Mouse (Mus musculus) limb, embryonic 10.5 days (tissue): ENCODE results near the gene Stum. TPM values are rescaled to one million over a fixed set of nuclear protein-coding genes. Genes with fewer than 3 reads are reported as not detected.

Source experiments
- DNase-seq: peaks from one replicate; pipeline ENCODE4 v3.0.0-alpha.2; 2017; ENCODE audit warnings: low spot score
- H3K27ac ChIP-seq: fragments of 300-500 bp; sonication (generic); 2 replicates; pipeline ENCODE4 v1.5.1; 2016; ENCODE audit warnings: mild to moderate bottlenecking
- H3K27me3 ChIP-seq: fragments of 300-500 bp; sonication (generic); 2 replicates; pipeline ENCODE4 v1.6.1; 2016; ENCODE audit warnings: low read depth, mild to moderate bottlenecking; ENCODE audit not compliant: poor library complexity, severe bottlenecking
- H3K36me3 ChIP-seq: fragments of 300-500 bp; sonication (generic); 2 replicates; pipeline ENCODE4 v1.6.1; 2016; ENCODE audit warnings: mild to moderate bottlenecking, moderate library complexity
- H3K4me1 ChIP-seq: fragments of 300-500 bp; sonication (generic); 2 replicates; pipeline ENCODE4 v1.6.1; 2016
- H3K4me3 ChIP-seq: fragments of 300-500 bp; sonication (generic); 2 replicates; pipeline ENCODE4 v1.5.1; 2016; ENCODE audit warnings: mild to moderate bottlenecking, moderate library complexity
- H3K9me3 ChIP-seq: fragments of 300-500 bp; sonication (generic); replicated peaks from 2 replicates; pipeline ENCODE4 v1.6.1; 2016; ENCODE audit warnings: mild to moderate bottlenecking
- WGBS: fragments of 180-500 bp; shearing (Covaris S2); methylation state at CpG from one replicate; pipeline ENCODE4 v1.1.7; 2016; 5-methylcytosine and 5-hydroxymethylcytosine counted together
- polyA plus RNA-seq: library from polyadenylated mRNA; unstranded; fragments of >200 nt; fragmentation: Nextera tagmentation; extraction: Ambion mirVana; gene quantifications from 2 replicates; pipeline ENCODE4 v1.2.1, GENCODE M21; 2016

The Stum gene
- polyA plus RNA-seq, 1 experiment from 2014 or later = 0.60 TPM

GRCm38 (mm10) chr1:180423008-180423639 is 60.2 kb downstream of the Stum start:
- no peak for DNase-seq
- no peaks in the 10 kb centered on the region for H3K9me3 ChIP-seq
- H3K27ac ChIP-seq = no peak overlapping the region
- whole genome bisulfite sequencing = 67% methylated on average over 16 of the region's 16 CpGs
- H3K4me3 ChIP-seq = no peak overlapping the region
- no peaks in the 10 kb centered on the region for H3K27me3 ChIP-seq
- peaks cover 30% of the 10 kb centered on the region for H3K4me1 ChIP-seq
- H3K36me3 ChIP-seq = peaks cover 49% of the 10 kb centered on the region

- Histone ChIP-seq H3K27me3 (no peaks in the 10 kb centered on the region), H3K27ac (no peak overlapping the region), H3K36me3 (peaks cover 56% of the 10 kb centered on the region), H3K4me3 (no peak overlapping the region), H3K4me1 (peaks cover 22% of the 10 kb centered on the region), H3K9me3 (no peaks in the 10 kb centered on the region)
- 40% methylated on average over 11 of the region's 11 CpGs for WGBS
- DNase-seq = peak; percentile 77
Measured at GRCm38 (mm10) chr1:180422076-180422828, 61.1 kb downstream of the Stum start.

GRCm38 (mm10) chr1:180421165-180421909 is 62.0 kb downstream of the Stum start:
- Histone ChIP-seq H3K9me3 (no peaks in the 10 kb centered on the region), H3K4me3 (no peak overlapping the region), H3K36me3 (peaks cover 61% of the 10 kb centered on the region), H3K27me3 (no peaks in the 10 kb centered on the region), H3K4me1 (peaks cover 26% of the 10 kb centered on the region), H3K27ac (0 out of 2 replicates have a peak overlapping the region, but pooled peaks have one; percentile 7)
- no peak for DNase-seq
- WGBS = 59% methylated on average over 25 of the region's 25 CpGs

GRCm38 (mm10) chr1:180420496-180421164 is 62.7 kb downstream of the Stum start:
- Histone ChIP-seq H3K4me3 (no peak overlapping the region), H3K4me1 (peaks cover 27% of the 10 kb centered on the region), H3K9me3 (no peaks in the 10 kb centered on the region), H3K27ac (no peak overlapping the region), H3K36me3 (peaks cover 68% of the 10 kb centered on the region), H3K27me3 (no peaks in the 10 kb centered on the region)
- DNase-seq = no peak
- WGBS = 62% methylated on average over 8 of the region's 8 CpGs

- DNase-seq = no peak
- H3K36me3 ChIP-seq = peaks cover 78% of the 10 kb centered on the region
Measured at GRCm38 (mm10) chr1:180419059-180419458, 64.2 kb downstream of the Stum start.

GRCm38 (mm10) chr1:180417118-180417517 is 66.2 kb downstream of the Stum start:
- Histone ChIP-seq H3K36me3 (peaks cover 79% of the 10 kb centered on the region), H3K9me3 (no peaks in the 10 kb centered on the region), H3K27ac (no peak overlapping the region), H3K27me3 (no peaks in the 10 kb centered on the region), H3K4me1 (peaks cover 22% of the 10 kb centered on the region), H3K4me3 (no peak overlapping the region)
- WGBS = 52% methylated on average over 2 of the region's 2 CpGs
- DNase-seq = no peak

More at GRCm38 (mm10) chr1:180419059-180419458, 64.2 kb downstream of the Stum start:
- Histone ChIP-seq H3K4me1 (peaks cover 27% of the 10 kb centered on the region), H3K9me3 (no peaks in the 10 kb centered on the region), H3K27me3 (no peaks in the 10 kb centered on the region), H3K27ac (no peak overlapping the region), H3K4me3 (no peak overlapping the region)
- WGBS = 93% methylated on average over 2 of the region's 2 CpGs

GRCm38 (mm10) chr1:180415836-180416235 is 67.5 kb downstream of the Stum start:
- H3K36me3 ChIP-seq = peaks cover 71% of the 10 kb centered on the region
- no peak for DNase-seq
- H3K4me3 ChIP-seq = no peak overlapping the region
- peaks cover 10% of the 10 kb centered on the region for H3K4me1 ChIP-seq
- H3K27me3 ChIP-seq = no peaks in the 10 kb centered on the region
- WGBS = 89% methylated on average over 7 of the region's 7 CpGs
- H3K9me3 ChIP-seq = no peaks in the 10 kb centered on the region
- H3K27ac ChIP-seq = no peak overlapping the region; the same call in 1 of the 2 replicates

GRCm38 (mm10) chr1:180415064-180415463 is 68.2 kb downstream of the Stum start:
- 61% methylated on average over 4 of the region's 4 CpGs for WGBS
- DNase-seq = no peak

GRCm38 (mm10) chr1:180410306-180410705 is 73.0 kb downstream of the Stum start:
- Histone ChIP-seq H3K4me1 (peaks cover 49% of the 10 kb centered on the region), H3K27me3 (no peaks in the 10 kb centered on the region), H3K4me3 (no peak overlapping the region), H3K27ac (no peak overlapping the region), H3K9me3 (no peaks in the 10 kb centered on the region), H3K36me3 (peaks cover 25% of the 10 kb centered on the region)
- DNase-seq = no peak
- 76% methylated on average over 7 of the region's 7 CpGs for WGBS

More at GRCm38 (mm10) chr1:180415064-180415463, 68.2 kb downstream of the Stum start:
- H3K27ac ChIP-seq = no peak overlapping the region
- no peaks in the 10 kb centered on the region for H3K9me3 ChIP-seq
- peaks cover 65% of the 10 kb centered on the region for H3K36me3 ChIP-seq
- peaks cover 8% of the 10 kb centered on the region; the same call in 1 of the 2 replicates for H3K4me1 ChIP-seq
- H3K27me3 ChIP-seq = no peaks in the 10 kb centered on the region
- no peak overlapping the region for H3K4me3 ChIP-seq

- H3K36me3 ChIP-seq = peaks cover 19% of the 10 kb centered on the region
- H3K4me3 ChIP-seq = no peak overlapping the region
- H3K27me3 ChIP-seq = no peaks in the 10 kb centered on the region
- peak overlapping the region; percentile 44; the same call in 1 of the 2 replicates for H3K27ac ChIP-seq
- 75% methylated on average over 5 of the region's 5 CpGs for WGBS
- peaks cover 51% of the 10 kb centered on the region for H3K4me1 ChIP-seq
- no peaks in the 10 kb centered on the region for H3K9me3 ChIP-seq
- DNase-seq = no peak
Measured at GRCm38 (mm10) chr1:180409771-180410170, 73.5 kb downstream of the Stum start.

GRCm38 (mm10) chr1:180408832-180409231 is 74.5 kb downstream of the Stum start:
- peaks cover 60% of the 10 kb centered on the region for H3K4me1 ChIP-seq
- no peak for DNase-seq
- WGBS = 67% methylated on average over 9 of the region's 9 CpGs
- no peaks in the 10 kb centered on the region for H3K27me3 ChIP-seq
- H3K9me3 ChIP-seq = no peaks in the 10 kb centered on the region
- peak overlapping the region; percentile 44; the same call in 1 of the 2 replicates for H3K27ac ChIP-seq
- peaks cover 11% of the 10 kb centered on the region for H3K36me3 ChIP-seq
- no peak overlapping the region for H3K4me3 ChIP-seq
